ENCODE assay signal across 8 mouse cellular contexts in the genomic region with DNA sequence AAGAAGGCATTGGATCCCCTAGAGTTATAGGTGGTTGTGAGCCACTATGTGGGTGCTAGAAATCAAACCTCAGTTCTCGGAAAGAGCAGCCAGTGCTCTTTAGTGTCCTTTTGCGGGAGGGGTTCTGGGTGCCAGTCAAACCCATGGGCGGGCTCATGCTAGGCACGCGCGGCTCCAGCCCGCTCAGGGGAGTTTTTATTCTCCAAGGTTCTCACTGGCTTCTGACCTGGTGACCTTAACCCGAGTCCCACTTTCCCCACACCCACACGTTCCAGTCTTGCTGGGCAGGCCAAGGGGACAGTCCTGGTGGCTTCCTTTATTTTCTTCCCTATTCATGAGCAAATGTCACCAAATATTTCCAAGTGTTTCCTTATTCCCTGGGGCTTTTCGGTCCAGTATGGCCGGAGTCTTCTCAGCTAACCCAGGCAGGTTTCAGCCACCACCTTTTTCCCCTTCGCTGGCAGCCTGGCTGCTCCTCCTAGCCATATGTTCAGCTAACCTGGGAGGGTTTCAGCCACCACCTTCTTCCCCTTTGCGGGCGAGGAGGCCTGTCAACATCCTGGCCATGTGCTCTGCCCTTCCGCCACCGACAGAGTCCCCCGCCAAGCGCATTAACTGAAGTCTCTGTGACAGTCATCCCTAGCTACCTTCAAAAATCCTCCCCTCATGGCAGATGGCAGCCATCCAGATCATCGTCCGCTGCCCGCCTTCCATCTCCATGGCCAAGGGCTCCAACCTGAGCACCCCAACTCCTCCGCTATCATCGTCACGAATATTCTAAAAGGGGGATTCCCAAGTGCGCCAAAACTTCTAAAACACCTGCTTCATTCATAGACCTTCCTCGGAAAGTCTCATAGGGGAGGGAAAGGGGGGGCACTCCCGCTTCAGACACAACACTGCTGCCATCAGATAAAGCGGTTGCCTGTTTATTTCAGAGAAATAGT.
DNase-seq lines count a peak whose midpoint lies in the region; ATAC-seq and TF ChIP-seq lines count a peak whose summit lies in the region.

No protein-coding gene starts in this region.

- intact Hi-C loops in heart, postnatal 25 days (cut with DNase I) = no loop called here

- H3K4me3 ChIP-seq in bone marrow macrophage, adult 2 months (ENCODE audit: insufficient read depth, low read length) = no peak overlapping the region

- no peak for TF ChIP-seq POLR2A in bone marrow macrophage, adult 2 months (IDR thresholded peaks at IDR 0.05; ENCODE audit: borderline replicate concordance, low read depth, low read length)

- peak; percentile 73 to 83 for DNase-seq in natural killer cell, adult 2 months (ENCODE audit: low spot score in 2 of 2)
- no peak for DNase-seq in heart, postnatal 25 days (ENCODE audit: low spot score)
- no peak for DNase-seq in left cerebral cortex, adult 18-20 months (ENCODE audit: low spot score in 2 of 2)
- DNase-seq in right cerebral cortex, adult 2 months (ENCODE audit: low spot score in 2 of 2) = no peak
- DNase-seq in ovary, adult 18-20 months (ENCODE audit: low spot score) = no peak

- H3K4me1 ChIP-seq in bone marrow macrophage, adult 2 months (ENCODE audit: control insufficient read depth, insufficient read depth, low read length) = peaks cover 48% of the 10 kb centered on the region

- ATAC-seq in CD4-positive, CD25-positive, alpha-beta regulatory T cell, adult 4 months = peak; percentile 69
- peak; percentile 92 for ATAC-seq in granulocyte monocyte progenitor cell, adult 5-6 weeks (replicated peaks; ENCODE audit: poor library complexity, severe bottlenecking)

- TF ChIP-seq CTCF in bone marrow macrophage, adult 2 months (IDR thresholded peaks at IDR 0.05; ENCODE audit: low read depth, low read length) = no peak

- peak overlapping the region; percentile 97 for H3K27ac ChIP-seq in bone marrow macrophage, adult 2 months (ENCODE audit: insufficient read depth, low read depth, low read length)

Comparison
In these comparisons a context has a peak if more than half of its experiments do, and no peak if none do; other contexts are left out.
1. DNase-seq: peak in natural killer cell, adult 2 months (2 of 2); none in heart, postnatal 25 days (single experiment), left cerebral cortex, adult 18-20 months (0 of 2), right cerebral cortex, adult 2 months (0 of 2) and ovary, adult 18-20 months (single experiment).